Mouse (Mus musculus) small intestine, adult 2 months (tissue): ENCODE measurements around the gene Gfra1. TPM values are rescaled to one million over a fixed set of nuclear protein-coding genes. Genes with fewer than 3 reads are reported as not detected.

ENCODE experiments used
- H3K27ac ChIP-seq: fragments of 200-500 bp; 2 replicates; pipeline ENCODE4 v1.5.1; 2012; ENCODE audit warnings: low read depth, low read length, control low read depth, inconsistent platforms; ENCODE audit not compliant: insufficient read depth
- H3K27me3 ChIP-seq: fragments of 200-500 bp; 2 replicates; pipeline ENCODE4 v1.6.1; 2012; ENCODE audit warnings: mild to moderate bottlenecking, moderate library complexity, low read length, inconsistent platforms; ENCODE audit not compliant: control insufficient read depth, insufficient read depth
- H3K36me3 ChIP-seq: fragments of 200-500 bp; 2 replicates; pipeline ENCODE4 v1.6.1; 2012; ENCODE audit warnings: mild to moderate bottlenecking, low read length, control low read depth, inconsistent platforms; ENCODE audit not compliant: control insufficient read depth, insufficient read depth
- H3K4me1 ChIP-seq: fragments of 200-500 bp; 2 replicates; pipeline ENCODE4 v1.6.1; 2012; ENCODE audit warnings: low read length, inconsistent platforms, mixed read lengths; ENCODE audit not compliant: control insufficient read depth, insufficient read depth, insufficient read length
- H3K4me3 ChIP-seq: fragments of 200-500 bp; 2 replicates; pipeline ENCODE4 v1.5.1; 2012; ENCODE audit warnings: low read depth, mild to moderate bottlenecking, control low read depth, inconsistent platforms, low read length, moderate library complexity
- CTCF ChIP-seq: fragments of 200-500 bp; IDR thresholded peaks from 2 replicates; pipeline ENCODE4 v1.5.1; 2012; ENCODE audit warnings: low read depth, mild to moderate bottlenecking, control low read depth, inconsistent platforms, low read length, moderate library complexity, mixed read lengths; ENCODE audit not compliant: insufficient replicate concordance, insufficient read length; ENCODE audit errors: extremely low read depth
- POLR2A ChIP-seq: fragments of 200-500 bp; IDR thresholded peaks from 2 replicates; pipeline ENCODE4 v1.6.1; 2012; ENCODE audit warnings: low read depth, mild to moderate bottlenecking, control low read depth, inconsistent platforms, low read length, moderate library complexity
- WGBS: fragments of 180-500 bp; shearing (Covaris S2); methylation state at CpG from one replicate; pipeline ENCODE4 v1.1.7; 2018; 5-methylcytosine and 5-hydroxymethylcytosine counted together
- polyA plus RNA-seq: library from polyadenylated mRNA; depleted of rRNA; stranded (reverse); fragments of >200 nt; gene quantifications from 2 replicates; pipeline ENCODE4 v1.2.3, GENCODE M21; 2012

Gfra1 gene
- polyA plus RNA-seq, 1 experiment, result 0.58 TPM

GRCm38 (mm10) chr19:58438762-58439161 is 16.9 kb downstream of the Gfra1 start:
- WGBS, result 80% methylated on average over 4 of the region's 4 CpGs
- Histone ChIP-seq H3K27ac (no peak overlapping the region), H3K4me3 (no peak overlapping the region), H3K36me3 (no peaks in the 10 kb centered on the region), H3K4me1 (no peaks in the 10 kb centered on the region), H3K27me3 (no peaks in the 10 kb centered on the region)
- no peak for TF ChIP-seq POLR2A

GRCm38 (mm10) chr19:58437441-58438071 is 18.2 kb downstream of the Gfra1 start:
- H3K27me3 ChIP-seq, result no peaks in the 10 kb centered on the region
- H3K4me3 ChIP-seq, result no peak overlapping the region
- H3K36me3 ChIP-seq, result no peaks in the 10 kb centered on the region
- TF ChIP-seq CTCF (no peak), POLR2A (no peak)
- WGBS, result 90% methylated on average over 10 of the region's 10 CpGs
- H3K4me1 ChIP-seq, result no peaks in the 10 kb centered on the region
- H3K27ac ChIP-seq, result no peak overlapping the region

- H3K4me1 ChIP-seq, result no peaks in the 10 kb centered on the region
- H3K4me3 ChIP-seq, result no peak overlapping the region
- H3K27ac ChIP-seq, result no peak overlapping the region
- H3K36me3 ChIP-seq, result no peaks in the 10 kb centered on the region
- 38% methylated on average over 3 of the region's 3 CpGs for WGBS
- no peak for TF ChIP-seq POLR2A
- TF ChIP-seq CTCF, result no peak
- no peaks in the 10 kb centered on the region for H3K27me3 ChIP-seq
Measured at GRCm38 (mm10) chr19:58436874-58437273, 18.8 kb downstream of the Gfra1 start.

DNA sequence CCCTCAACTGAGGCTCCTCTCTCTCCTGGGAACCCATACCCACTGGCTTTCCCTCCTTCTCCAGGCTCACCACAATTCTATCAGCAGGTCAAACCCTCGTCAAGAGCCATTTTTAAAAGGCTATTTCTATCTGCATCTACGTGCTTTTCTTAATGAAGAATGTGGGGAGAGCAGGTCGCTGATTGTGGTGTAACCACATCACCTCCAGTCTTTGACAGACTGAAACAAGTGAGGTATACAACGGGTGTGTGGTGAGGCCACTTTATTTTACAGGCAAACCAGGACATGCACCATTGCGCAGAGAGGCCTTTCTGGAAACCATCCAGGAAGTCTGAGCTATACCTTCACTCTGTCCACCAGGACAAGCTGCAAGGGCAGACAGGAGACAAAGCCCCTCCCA is 19.8 kb downstream of the Gfra1 start:
- WGBS, result 62% methylated on average over 5 of the region's 5 CpGs
- Histone ChIP-seq H3K4me1 (no peaks in the 10 kb centered on the region), H3K27me3 (no peaks in the 10 kb centered on the region), H3K4me3 (no peak overlapping the region), H3K36me3 (no peaks in the 10 kb centered on the region), H3K27ac (no peak overlapping the region)
- TF ChIP-seq CTCF (no peak), POLR2A (no peak)

DNA sequence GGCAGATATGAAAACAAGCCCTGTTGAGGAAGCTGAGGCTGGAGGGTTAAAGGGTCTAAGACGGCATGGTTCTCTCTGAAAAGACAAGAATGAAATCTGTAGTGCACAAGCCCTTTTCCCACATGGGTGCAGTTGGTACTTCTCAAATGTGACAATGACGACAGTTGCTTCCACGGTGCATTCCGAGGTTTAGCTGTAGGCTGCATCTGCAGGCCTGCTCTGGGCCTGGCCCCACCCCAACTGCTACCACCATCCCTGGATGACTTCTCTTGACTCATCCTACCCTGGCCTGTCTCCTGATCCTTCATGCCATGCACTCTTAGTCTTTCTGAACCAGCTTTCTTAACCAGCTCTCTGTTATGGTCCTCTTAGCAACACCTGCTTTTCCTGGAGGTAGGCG is 22.9 kb downstream of the Gfra1 start:
- no peak for TF ChIP-seq CTCF
- no peak for TF ChIP-seq POLR2A
- Histone ChIP-seq H3K27me3 (no peaks in the 10 kb centered on the region), H3K27ac (no peak overlapping the region), H3K36me3 (no peaks in the 10 kb centered on the region), H3K4me3 (no peak overlapping the region), H3K4me1 (no peaks in the 10 kb centered on the region)
- 85% methylated on average over 5 of the region's 5 CpGs for WGBS

DNA sequence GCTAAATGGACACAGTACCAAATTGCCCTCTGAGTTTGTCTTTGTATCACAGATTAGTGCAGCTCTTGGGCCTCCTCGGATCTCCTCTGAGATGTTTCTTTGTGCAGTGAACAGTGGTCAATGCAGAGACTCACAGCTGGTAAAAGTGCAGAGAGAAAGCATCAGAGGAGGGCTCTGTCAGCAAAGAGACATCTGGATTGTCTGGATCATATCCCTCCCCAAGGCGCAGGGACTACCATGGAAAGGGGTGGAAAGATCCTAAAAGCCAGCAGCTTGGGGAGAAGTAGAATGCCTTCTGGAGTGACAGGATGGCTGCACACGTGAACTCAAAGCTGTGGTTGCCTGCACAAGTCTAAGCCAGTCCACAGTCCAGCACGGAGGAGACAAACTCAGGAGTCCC is 27.2 kb downstream of the Gfra1 start:
- no peaks in the 10 kb centered on the region for H3K4me1 ChIP-seq
- TF ChIP-seq CTCF (no peak), POLR2A (no peak)
- no peak overlapping the region for H3K4me3 ChIP-seq
- H3K27me3 ChIP-seq, result no peaks in the 10 kb centered on the region
- no peaks in the 10 kb centered on the region for H3K36me3 ChIP-seq
- 83% methylated on average over 4 of the region's 4 CpGs for WGBS
- no peak overlapping the region for H3K27ac ChIP-seq

DNA sequence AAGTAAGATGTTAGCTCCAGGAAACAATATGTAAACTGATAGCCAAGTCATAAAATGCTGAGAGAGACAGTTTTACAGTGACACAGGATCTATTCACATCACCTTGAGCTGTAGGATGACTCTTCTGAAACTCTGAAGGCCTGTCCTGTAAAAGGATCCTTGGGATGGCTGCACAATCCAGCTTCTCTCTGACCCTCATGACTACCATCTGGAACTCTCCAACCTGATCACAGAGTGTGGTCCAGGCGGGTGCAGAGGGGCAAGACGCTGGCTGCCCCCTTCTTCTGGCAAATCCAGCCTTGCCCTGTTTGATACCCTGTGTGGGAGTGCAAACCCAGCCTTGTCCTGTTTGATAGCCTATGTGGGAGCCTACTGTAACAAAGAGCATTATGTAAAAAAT is 28.4 kb downstream of the Gfra1 start:
- Histone ChIP-seq H3K36me3 (no peaks in the 10 kb centered on the region), H3K27ac (no peak overlapping the region), H3K27me3 (no peaks in the 10 kb centered on the region), H3K4me3 (no peak overlapping the region), H3K4me1 (no peaks in the 10 kb centered on the region)
- 96% methylated on average over 2 of the region's 2 CpGs for WGBS
- no peak for TF ChIP-seq POLR2A

- Histone ChIP-seq H3K36me3 (no peaks in the 10 kb centered on the region), H3K4me1 (no peaks in the 10 kb centered on the region), H3K27ac (no peak overlapping the region), H3K27me3 (no peaks in the 10 kb centered on the region), H3K4me3 (no peak overlapping the region)
- 78% methylated on average over 2 of the region's 2 CpGs for WGBS
- TF ChIP-seq POLR2A (no peak), CTCF (no peak)
Measured at GRCm38 (mm10) chr19:58424928-58425327, 30.8 kb downstream of the Gfra1 start.
